Mouse (Mus musculus): Measurements from ENCODE around the gene Ocrl. TPM values are rescaled to one million over a fixed set of nuclear protein-coding genes. Genes with fewer than 3 reads are reported as not detected.
A peak's percentile ranks its signal among the peaks of the same experiment; 100 is the strongest.

The Ocrl gene
- total and polyA plus RNA-seq, 3 experiments: not detected

DNA sequence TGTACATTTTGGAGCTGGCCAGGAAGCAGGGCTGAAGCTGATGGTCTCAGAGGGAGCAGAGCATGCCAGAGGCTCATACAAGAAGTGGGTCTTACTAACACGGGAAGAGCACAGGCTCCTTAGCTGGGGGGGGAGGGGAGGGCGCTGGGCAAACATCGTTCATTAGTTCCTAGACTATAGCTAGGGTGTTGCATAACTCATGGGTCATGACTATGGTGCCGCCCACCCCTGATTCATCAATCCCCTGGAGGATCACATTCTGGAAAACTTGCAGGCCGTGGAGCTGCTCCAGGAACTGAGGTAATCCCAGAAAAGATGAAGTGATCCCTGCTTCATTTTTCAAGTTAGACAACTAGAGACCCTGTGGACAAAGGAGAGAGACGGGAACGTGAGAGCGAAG, 75.8 kb downstream of the Ocrl start:
- 0 out of 2 replicates have a peak, but pooled peaks cover 3% of the 10 kb centered on the region for H3K27me3 ChIP-seq (ENCODE audit: insufficient read depth, low read length)
- TF ChIP-seq GATA2 (IDR thresholded peaks at IDR 0.05; ENCODE audit: borderline replicate concordance, low read depth, low read length): no peak
- no peak for TF ChIP-seq TAL1 (conservative IDR thresholded peaks at IDR 0.05; ENCODE audit: low read depth, low read length)
- TF ChIP-seq CTCF (IDR thresholded peaks at IDR 0.05; ENCODE audit: low read depth, low read length): no peak
- no peak for TF ChIP-seq GATA1 (IDR thresholded peaks at IDR 0.05; ENCODE audit: borderline replicate concordance, low read length)
- no peak for ATAC-seq (ENCODE audit: extremely low read depth, insufficient number of reproducible peaks, low FRiP score, poor library complexity, severe bottlenecking)

GRCm38 (mm10) chrX:47992606-47993005, 80.4 kb downstream of the Ocrl start:
- no peaks in the 10 kb centered on the region for H3K9me3 ChIP-seq (replicated peaks)
- DNase-seq (ENCODE audit: low spot score): peak; percentile 22
- H3K4me1 ChIP-seq (ENCODE audit: insufficient read depth, low read depth, low read length): peaks cover 4% of the 10 kb centered on the region; the same call in 1 of the 2 replicates
- no peak overlapping the region for H3K4me3 ChIP-seq (ENCODE audit: low read depth, low read length)
- TF ChIP-seq POLR2AphosphoS5 (IDR thresholded peaks at IDR 0.05; ENCODE audit: insufficient replicate concordance, low read depth, low read length): no peak
- peak; percentile 35; the same call in 1 of the 2 replicates for TF ChIP-seq CTCF (IDR thresholded peaks at IDR 0.05; ENCODE audit: low read depth, low read length)
- H3K36me3 ChIP-seq (replicated peaks): no peaks in the 10 kb centered on the region
- H3K27me3 ChIP-seq (ENCODE audit: insufficient read depth, low read length): 0 out of 2 replicates have a peak, but pooled peaks cover under 1% of the 10 kb centered on the region
- no peak; the same call in 1 of the 2 replicates for ATAC-seq (ENCODE audit: extremely low read depth, insufficient number of reproducible peaks, low FRiP score, poor library complexity, severe bottlenecking)

More for the DNA sequence above, 75.8 kb downstream of the Ocrl start:
- peaks cover 3% of the 10 kb centered on the region; the same call in 1 of the 2 replicates for H3K4me1 ChIP-seq (ENCODE audit: insufficient read depth, low read depth, low read length)
- no peak for DNase-seq (ENCODE audit: low spot score)
- no peaks in the 10 kb centered on the region for H3K36me3 ChIP-seq (replicated peaks)
- H3K9me3 ChIP-seq (replicated peaks): no peaks in the 10 kb centered on the region
- H3K4me3 ChIP-seq (ENCODE audit: low read depth, low read length): no peak overlapping the region

DNA sequence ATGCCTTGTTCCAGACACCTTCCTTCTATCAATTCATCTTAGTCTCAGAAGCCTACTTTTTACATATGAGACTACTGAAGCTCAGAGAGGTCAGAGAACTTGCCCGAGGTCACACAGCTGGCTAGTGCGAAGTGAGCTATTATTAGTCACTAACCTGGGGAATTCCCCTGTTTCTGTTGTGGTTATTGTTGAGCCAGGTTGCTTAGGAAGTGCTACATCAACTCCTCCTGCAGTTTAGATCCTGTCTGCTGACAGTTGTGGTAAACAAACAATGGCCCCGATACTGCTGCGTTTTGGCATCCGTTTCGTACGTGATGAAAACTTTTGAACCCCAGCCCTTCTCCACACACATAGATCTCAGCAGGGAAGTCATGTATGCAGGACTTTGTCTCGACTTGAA, 86.2 kb downstream of the Ocrl start:
- 0 out of 2 replicates have a peak, but pooled peaks cover 2% of the 10 kb centered on the region for H3K27me3 ChIP-seq (ENCODE audit: insufficient read depth, low read length)
- no peaks in the 10 kb centered on the region for H3K36me3 ChIP-seq (replicated peaks)
- no peak overlapping the region for H3K4me3 ChIP-seq (ENCODE audit: low read depth, low read length)
- ATAC-seq (ENCODE audit: extremely low read depth, insufficient number of reproducible peaks, low FRiP score, poor library complexity, severe bottlenecking) (no peak), DNase-seq (ENCODE audit: low spot score) (no peak)
- H3K4me1 ChIP-seq (ENCODE audit: insufficient read depth, low read depth, low read length): no peaks in the 10 kb centered on the region
- TF ChIP-seq POLR2AphosphoS5 (IDR thresholded peaks at IDR 0.05; ENCODE audit: insufficient replicate concordance, low read depth, low read length): no peak
- no peak for TF ChIP-seq CTCF (IDR thresholded peaks at IDR 0.05; ENCODE audit: low read depth, low read length)
- no peak for TF ChIP-seq GATA1 (IDR thresholded peaks at IDR 0.05; ENCODE audit: borderline replicate concordance, low read length)
- TF ChIP-seq TAL1 (conservative IDR thresholded peaks at IDR 0.05; ENCODE audit: low read depth, low read length): no peak
- H3K9me3 ChIP-seq (replicated peaks): no peaks in the 10 kb centered on the region

- 0 out of 2 replicates have a peak, but pooled peaks cover 2% of the 10 kb centered on the region for H3K27me3 ChIP-seq (ENCODE audit: insufficient read depth, low read length)
- no peak for TF ChIP-seq GATA1 (IDR thresholded peaks at IDR 0.05; ENCODE audit: borderline replicate concordance, low read length)
- TF ChIP-seq TAL1 (conservative IDR thresholded peaks at IDR 0.05; ENCODE audit: low read depth, low read length): no peak
- TF ChIP-seq GATA2 (IDR thresholded peaks at IDR 0.05; ENCODE audit: borderline replicate concordance, low read depth, low read length): no peak
- TF ChIP-seq CTCF (IDR thresholded peaks at IDR 0.05; ENCODE audit: low read depth, low read length): no peak
- no peak for TF ChIP-seq POLR2AphosphoS5 (IDR thresholded peaks at IDR 0.05; ENCODE audit: insufficient replicate concordance, low read depth, low read length)
- no peaks in the 10 kb centered on the region for H3K9me3 ChIP-seq (replicated peaks)
- no peak overlapping the region for H3K4me3 ChIP-seq (ENCODE audit: low read depth, low read length)
- DNase-seq (ENCODE audit: low spot score) (no peak), ATAC-seq (ENCODE audit: extremely low read depth, insufficient number of reproducible peaks, low FRiP score, poor library complexity, severe bottlenecking) (no peak)
- no peaks in the 10 kb centered on the region for H3K36me3 ChIP-seq (replicated peaks)
- H3K4me1 ChIP-seq (ENCODE audit: insufficient read depth, low read depth, low read length): no peaks in the 10 kb centered on the region
Observed at GRCm38 (mm10) chrX:48001151-48001550, 89.0 kb downstream of the Ocrl start.

- DNase-seq (ENCODE audit: low spot score) (no peak), ATAC-seq (ENCODE audit: extremely low read depth, insufficient number of reproducible peaks, low FRiP score, poor library complexity, severe bottlenecking) (no peak)
- Histone ChIP-seq H3K4me3 (ENCODE audit: low read depth, low read length) (no peak overlapping the region), H3K4me1 (ENCODE audit: insufficient read depth, low read depth, low read length) (no peaks in the 10 kb centered on the region), H3K27me3 (ENCODE audit: insufficient read depth, low read length) (no peaks in the 10 kb centered on the region), H3K9me3 (replicated peaks) (no peaks in the 10 kb centered on the region), H3K36me3 (replicated peaks) (no peaks in the 10 kb centered on the region)
- TF ChIP-seq GATA1 (IDR thresholded peaks at IDR 0.05; ENCODE audit: borderline replicate concordance, low read length) (no peak), CTCF (IDR thresholded peaks at IDR 0.05; ENCODE audit: low read depth, low read length) (no peak), GATA2 (IDR thresholded peaks at IDR 0.05; ENCODE audit: borderline replicate concordance, low read depth, low read length) (no peak), POLR2AphosphoS5 (IDR thresholded peaks at IDR 0.05; ENCODE audit: insufficient replicate concordance, low read depth, low read length) (no peak)
Observed at GRCm38 (mm10) chrX:48004786-48005185, 92.6 kb downstream of the Ocrl start.

DNA sequence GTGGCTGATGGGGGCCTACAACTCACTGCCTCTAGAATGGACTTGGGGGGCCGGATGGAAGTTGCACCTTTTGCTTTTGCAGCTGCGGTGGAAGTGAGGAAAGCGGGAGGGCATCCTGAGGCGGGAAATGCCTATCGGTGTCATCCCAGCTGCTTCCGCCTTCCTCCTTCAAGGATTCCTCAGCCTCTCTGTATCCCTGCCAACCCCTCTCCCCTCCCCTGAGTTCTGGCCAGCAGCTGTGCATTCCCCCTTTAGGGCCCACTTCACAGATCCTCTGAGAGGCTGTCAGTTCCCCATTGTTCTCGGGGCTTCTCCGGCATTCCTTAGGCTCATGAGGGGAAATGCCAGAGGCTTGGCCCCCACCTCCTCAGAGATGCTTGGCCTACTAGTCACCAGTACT, 93.9 kb downstream of the Ocrl start:
- no peak for TF ChIP-seq POLR2AphosphoS5 (IDR thresholded peaks at IDR 0.05; ENCODE audit: insufficient replicate concordance, low read depth, low read length)
- no peak for TF ChIP-seq TAL1 (conservative IDR thresholded peaks at IDR 0.05; ENCODE audit: low read depth, low read length)
- no peak for TF ChIP-seq CTCF (IDR thresholded peaks at IDR 0.05; ENCODE audit: low read depth, low read length)
- no peak for TF ChIP-seq GATA2 (IDR thresholded peaks at IDR 0.05; ENCODE audit: borderline replicate concordance, low read depth, low read length)
- no peak for TF ChIP-seq GATA1 (IDR thresholded peaks at IDR 0.05; ENCODE audit: borderline replicate concordance, low read length)
- H3K9me3 ChIP-seq (replicated peaks): no peaks in the 10 kb centered on the region
- no peak overlapping the region for H3K4me3 ChIP-seq (ENCODE audit: low read depth, low read length)
- DNase-seq (ENCODE audit: low spot score) (no peak), ATAC-seq (ENCODE audit: extremely low read depth, insufficient number of reproducible peaks, low FRiP score, poor library complexity, severe bottlenecking) (no peak)
- H3K36me3 ChIP-seq (replicated peaks): no peaks in the 10 kb centered on the region
- H3K4me1 ChIP-seq (ENCODE audit: insufficient read depth, low read depth, low read length): no peaks in the 10 kb centered on the region
- no peaks in the 10 kb centered on the region for H3K27me3 ChIP-seq (ENCODE audit: insufficient read depth, low read length)

- no peak overlapping the region for H3K4me3 ChIP-seq (ENCODE audit: low read depth, low read length)
- no peaks in the 10 kb centered on the region for H3K36me3 ChIP-seq (replicated peaks)
- no peak for TF ChIP-seq POLR2AphosphoS5 (IDR thresholded peaks at IDR 0.05; ENCODE audit: insufficient replicate concordance, low read depth, low read length)
- TF ChIP-seq TAL1 (conservative IDR thresholded peaks at IDR 0.05; ENCODE audit: low read depth, low read length): no peak
- TF ChIP-seq GATA2 (IDR thresholded peaks at IDR 0.05; ENCODE audit: borderline replicate concordance, low read depth, low read length): no peak
- no peak for TF ChIP-seq GATA1 (IDR thresholded peaks at IDR 0.05; ENCODE audit: borderline replicate concordance, low read length)
- TF ChIP-seq CTCF (IDR thresholded peaks at IDR 0.05; ENCODE audit: low read depth, low read length): no peak
- H3K27me3 ChIP-seq (ENCODE audit: insufficient read depth, low read length): no peaks in the 10 kb centered on the region
- H3K9me3 ChIP-seq (replicated peaks): no peaks in the 10 kb centered on the region
- H3K4me1 ChIP-seq (ENCODE audit: insufficient read depth, low read depth, low read length): no peaks in the 10 kb centered on the region
- no peak for ATAC-seq (ENCODE audit: extremely low read depth, insufficient number of reproducible peaks, low FRiP score, poor library complexity, severe bottlenecking)
- no peak for DNase-seq (ENCODE audit: low spot score)
Observed at GRCm38 (mm10) chrX:48011656-48012055, 99.5 kb downstream of the Ocrl start.
